Mouse (Mus musculus): ENCODE measurements around the gene Prelp.

DNA sequence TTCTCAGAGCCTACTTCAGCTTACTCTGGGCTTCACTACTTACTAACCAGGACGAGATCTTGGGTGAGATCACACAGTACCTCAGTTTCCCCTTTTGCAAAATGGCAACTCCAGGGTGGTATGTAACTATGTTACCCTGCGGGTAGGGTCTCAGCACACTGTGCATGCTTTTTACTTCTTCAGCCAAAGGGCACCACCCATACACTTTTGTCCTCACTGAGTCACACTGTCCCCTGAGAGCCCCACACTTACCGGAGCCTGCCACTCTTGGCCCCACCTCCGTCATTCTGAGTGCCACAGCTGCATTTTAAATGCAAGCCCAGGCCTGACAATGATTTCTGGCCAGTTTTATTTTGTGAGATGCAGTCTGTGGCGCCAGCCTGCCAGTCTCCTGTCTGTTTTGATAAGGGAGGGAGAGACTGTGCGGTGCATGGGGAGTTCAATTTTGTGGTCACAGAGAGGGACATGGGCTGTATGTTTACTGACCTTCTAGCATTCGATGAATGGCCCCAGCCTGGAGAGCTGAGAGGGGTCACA is 46.3 kb upstream of the Prelp start:
- no peak for TF ChIP-seq POLR2AphosphoS2 (IDR thresholded peaks at IDR 0.05; ENCODE audit: low read length)
- no peak for TF ChIP-seq CTCF (IDR thresholded peaks at IDR 0.05 in 2 of 3, conservative IDR thresholded peaks at IDR 0.05 in 1 of 3; ENCODE audit: control insufficient read depth in 1 of 3, insufficient read depth in 1 of 3, low read depth in 2 of 3, low read length in 3 of 3, poor library complexity in 1 of 3, severe bottlenecking in 1 of 3)

Data from MEL (cell line).